Mouse (Mus musculus) spleen, postnatal 14 days (tissue): ENCODE data around the gene Ccdc136.

Experiments used
- DNase-seq, 2 experiments: peaks; one replicate each; pipeline ENCODE4 v3.0.0; 2021 to 2022; ENCODE audit warnings: low spot score in 2 of 2

Ccdc136 gene

DNA sequence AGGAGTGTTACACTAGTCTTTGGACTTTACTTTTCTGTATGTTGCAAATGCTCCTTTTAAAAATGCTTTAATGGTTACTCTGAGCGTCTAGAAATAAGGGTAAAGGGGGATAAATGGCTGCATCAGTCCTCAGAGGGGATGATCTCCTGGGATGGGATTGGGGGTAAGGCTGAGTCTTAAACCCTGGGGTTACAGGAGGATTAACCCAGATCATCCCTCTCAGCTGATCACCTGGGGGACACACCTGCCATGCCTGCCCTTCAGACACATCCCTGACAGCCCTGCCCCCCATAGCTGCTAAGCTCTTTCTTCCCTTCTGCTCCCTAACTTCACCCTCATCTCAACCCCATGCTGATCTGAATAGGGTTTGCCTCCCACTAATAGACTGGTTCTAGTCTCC lies 1.8 kb upstream of the Ccdc136 start:
- no peak for DNase-seq

DNA sequence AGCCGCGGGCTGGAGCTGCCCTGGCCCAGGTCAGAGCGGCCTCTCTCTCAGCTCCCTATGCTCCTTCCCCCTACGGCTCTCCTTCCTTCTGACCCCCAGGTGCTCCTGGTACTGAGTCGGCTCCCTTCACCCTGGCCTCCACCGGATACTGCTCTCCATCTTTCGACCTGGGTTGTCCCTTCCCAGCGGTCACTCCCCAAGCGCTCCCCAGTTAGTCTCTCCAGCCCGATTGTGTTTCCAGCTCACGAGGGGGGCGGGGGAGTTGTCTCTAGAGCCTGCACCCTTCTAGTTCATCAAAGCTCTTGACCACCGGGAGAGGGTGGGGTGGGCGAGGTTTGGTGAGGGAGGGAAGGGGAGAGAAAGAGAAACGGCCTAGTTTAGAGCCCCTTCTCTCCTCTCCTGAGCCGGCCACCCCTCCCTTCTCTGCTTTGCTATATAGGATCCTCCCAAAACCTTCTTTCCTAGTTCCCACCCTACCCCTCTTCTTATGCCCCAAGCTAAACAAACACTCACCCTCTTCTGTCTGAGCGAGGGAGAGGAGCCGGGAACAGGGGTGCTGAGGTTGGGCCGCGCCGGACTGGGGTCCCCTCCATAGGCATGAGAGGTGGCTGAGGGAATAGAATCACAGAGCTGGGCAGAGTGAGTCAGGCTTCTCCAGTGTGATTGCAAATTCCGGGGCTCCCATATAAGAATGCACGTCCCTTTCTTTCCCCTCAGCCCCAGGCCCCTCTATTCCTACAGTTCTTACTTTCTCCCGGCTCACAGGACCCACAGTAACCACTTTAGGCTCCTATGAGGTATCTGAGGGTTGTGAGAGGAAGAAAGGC lies 818 bp downstream of the Ccdc136 start:
- no peak for DNase-seq

DNA sequence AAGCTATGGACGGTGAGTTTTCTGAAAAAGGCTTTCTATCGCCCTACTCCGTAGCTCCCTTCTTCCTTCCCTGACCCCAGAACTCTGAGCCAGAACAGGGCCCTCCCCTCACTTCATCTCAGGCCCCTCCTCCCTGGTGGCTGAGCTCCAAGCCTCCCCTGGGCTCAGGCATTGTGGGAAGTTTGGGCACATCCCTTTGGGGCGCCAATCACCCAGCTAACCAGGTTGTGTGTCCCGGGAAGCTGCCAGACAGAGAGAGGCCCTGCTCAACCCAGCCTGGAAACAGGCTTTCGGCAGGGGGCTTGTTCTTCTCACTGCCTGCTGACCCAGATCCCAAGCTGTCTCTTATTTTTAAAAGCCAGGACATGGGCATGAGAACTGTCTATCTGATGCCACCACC lies 1.5 kb downstream of the Ccdc136 start:
- DNase-seq: no peak

DNA sequence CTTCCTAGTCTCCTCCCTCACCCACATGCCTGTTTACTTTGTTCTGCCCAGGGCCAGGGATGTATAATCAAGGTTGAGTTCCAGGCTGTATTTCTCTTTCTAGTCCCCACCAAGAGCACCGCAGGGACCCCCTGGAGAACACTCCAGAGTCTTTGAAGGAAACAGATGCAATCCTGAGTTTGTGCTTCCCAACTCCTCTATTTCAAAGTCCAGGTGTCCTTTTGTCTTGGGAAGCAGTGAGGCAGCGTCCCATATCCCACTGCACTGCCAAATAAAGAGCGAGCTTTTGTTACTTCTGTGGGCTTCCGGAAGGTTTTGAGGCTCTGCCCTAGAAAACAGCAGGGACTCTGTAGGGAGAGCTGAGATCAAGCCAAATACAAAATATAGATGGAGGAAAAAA lies 3.7 kb downstream of the Ccdc136 start:
- DNase-seq: no peak

DNA sequence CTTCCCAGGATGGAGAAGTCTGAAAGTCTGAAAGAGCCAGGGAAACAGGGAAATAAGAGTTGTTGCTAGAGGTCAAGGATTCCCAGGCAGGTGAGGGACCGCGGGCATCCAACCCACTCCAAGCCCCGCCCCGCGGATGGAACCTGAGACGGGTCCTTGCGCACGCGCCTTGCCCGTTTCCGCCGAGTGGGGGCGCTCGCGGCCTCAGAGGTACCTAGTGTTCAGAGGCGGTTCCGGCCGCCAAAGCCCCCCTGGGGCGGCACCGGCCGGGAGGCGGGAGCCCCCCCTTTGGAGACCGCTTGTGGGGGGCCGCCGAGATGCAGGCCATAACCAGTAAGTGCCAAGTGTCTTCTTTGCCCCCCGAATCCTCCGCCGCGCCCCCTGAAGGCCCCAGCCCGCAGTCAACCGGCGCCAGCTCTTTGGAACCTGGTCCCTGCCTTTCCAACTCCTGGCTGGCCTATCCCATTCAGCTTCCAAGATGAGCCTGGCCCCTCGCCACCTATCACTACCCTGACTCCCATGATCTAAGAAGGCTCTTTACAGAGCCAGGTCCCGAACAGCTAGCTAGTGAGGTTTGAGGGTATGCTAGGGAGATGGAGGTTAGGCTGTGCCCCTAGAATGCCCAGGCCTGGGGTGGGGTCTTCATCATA lies 6.7 kb downstream of the Ccdc136 start:
- DNase-seq: no peak

DNA sequence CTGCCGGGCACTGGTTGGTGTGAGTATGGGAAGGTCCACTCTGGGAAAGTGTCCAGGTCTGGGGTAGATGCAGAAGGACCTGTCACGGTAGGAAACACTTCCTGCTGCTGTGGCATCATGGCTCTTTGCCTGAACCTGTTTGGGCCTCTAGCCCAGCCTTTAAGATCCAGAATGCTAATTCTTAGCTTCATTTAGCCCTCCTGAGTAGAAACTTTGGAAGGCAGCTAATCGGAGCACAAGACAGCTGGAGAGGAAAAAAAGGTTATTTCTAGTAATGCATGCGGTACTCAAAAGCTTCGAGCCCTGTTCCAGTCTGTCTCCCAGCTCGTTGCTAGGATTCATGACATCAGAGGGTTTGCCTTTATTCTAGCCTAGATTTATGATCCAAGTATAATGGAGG lies 10.3 kb downstream of the Ccdc136 start:
- no peak for DNase-seq

DNA sequence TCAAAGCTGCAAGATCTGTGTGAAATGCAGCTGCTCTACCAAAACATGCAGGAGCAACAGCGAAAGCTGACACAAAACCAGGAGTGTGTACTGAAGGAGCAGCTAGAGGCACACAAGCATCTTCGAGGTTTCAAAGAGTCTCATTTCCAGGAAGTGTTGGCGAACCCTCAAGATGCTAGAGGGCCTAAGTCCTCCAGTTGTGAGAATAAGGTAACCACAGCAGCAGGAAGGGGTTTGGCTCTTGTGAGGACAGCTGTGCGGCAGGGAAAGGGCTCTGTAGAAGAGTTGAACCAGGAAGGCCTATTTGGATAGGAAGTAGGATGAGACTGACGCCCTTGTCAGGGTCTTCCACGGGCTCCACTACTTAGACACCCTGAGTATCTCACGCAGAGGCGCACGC lies 19.3 kb downstream of the Ccdc136 start:
- DNase-seq: no peak

DNA sequence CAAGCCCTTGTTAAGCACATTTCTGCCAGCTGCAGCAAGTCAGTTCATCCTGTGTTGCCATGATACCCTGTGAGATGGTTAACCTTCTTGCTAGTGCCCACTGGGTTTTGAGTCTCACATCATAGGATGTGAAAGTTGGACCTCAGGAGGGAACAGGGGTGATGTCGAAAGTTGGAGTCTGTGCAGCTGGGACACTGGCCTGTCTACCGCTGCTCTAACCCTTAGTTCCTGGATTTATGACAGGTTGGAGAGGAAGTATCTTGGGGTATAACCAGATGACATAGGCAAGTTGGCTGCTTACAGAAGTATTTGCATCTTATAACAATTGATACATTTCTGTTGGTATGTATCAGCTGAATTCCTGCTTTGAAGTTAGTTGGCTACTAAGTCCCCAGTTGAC lies 24.5 kb downstream of the Ccdc136 start:
- no peak for DNase-seq

DNA sequence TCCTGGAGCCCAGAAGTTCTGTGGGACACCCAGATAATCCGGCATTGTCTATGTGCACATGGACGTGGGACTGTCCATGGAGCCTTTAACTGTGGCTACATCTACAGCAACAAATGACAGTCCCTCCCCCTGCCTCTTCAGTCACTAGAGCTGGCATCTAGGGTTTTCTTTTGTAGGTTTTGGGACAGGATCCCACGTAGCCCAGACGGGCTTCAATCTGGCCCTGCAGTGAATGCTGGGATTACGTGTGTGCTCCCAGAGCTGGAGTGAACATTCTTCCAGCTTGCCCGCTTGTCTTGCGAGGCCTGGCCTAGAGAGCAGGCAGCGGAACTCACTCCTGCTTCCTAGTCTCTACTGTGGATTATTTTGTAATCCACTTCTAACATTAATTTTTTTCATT lies 29.0 kb downstream of the Ccdc136 start:
- DNase-seq: no peak

DNA sequence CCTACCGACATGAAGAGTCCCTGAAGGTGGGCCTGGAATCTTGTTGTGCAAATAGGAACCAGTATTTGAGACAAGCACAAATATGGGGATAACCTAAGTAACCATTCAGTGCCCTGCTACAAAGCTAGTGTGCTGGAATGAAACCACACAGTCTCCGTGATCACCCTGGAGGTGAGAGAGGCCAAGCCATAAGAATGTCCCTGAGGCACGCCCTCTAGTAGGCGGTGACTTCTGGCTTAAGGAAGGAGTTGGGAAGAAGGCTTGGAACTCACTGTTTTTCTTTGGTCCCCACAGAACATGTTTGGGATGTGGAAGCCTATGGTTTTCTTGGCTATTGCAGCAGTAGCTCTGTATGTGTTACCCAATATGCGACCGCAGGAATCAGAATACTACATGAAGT lies 30.2 kb downstream of the Ccdc136 start:
- DNase-seq: no peak

DNA sequence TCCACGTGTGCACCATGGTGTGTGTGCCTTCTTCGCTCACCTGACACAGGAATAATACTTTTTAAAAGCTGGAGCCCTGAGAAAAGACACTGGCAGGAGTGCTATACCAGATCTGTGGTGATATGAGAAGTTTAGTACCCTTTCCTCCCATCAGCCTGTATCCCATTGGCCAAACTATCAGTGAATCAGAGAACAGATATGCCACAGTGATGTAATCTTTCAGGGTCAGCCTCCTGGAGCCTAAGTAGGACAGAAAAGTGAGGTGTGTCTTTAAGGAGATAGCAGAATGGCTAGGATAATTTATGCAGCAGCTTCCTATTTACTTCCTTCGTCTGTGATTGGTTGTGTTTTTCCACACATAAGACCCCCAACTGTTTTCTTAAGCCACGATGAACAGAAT lies 32.1 kb downstream of the Ccdc136 start:
- DNase-seq: no peak

DNA sequence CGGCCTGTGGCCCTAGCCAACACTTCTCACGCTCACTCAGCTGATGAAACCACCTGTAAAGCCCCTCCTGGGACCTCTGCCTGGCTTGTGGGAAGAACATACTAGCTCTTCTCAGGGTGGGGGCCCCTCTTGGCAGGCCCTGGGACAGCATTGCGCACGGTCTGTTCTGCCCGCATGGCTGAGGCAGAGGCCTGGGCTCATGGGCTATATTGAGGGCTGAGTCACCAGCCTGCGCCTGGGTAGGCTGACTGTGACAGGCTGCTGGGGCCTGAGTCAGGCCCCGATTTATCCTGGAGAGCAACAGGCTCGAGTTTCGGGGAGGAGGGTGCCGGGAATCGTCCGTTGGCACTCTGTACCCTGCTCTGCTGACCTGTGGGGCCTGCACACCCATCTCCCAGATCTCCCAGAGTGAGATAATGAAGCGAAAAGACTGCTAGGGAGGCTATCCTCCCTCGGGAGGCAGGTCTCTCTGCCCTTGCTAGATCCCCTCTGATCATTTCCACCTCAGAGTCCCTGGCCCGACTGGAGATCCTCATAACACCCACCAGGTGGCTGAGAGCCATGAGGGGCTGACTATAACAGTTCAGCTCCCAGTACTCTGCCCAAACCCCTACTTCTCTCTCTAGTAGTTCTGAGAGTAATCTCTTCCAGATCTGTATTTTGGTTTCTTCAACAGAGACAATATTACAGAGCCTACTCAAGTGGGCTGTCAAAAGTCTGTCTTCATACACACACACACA lies 34.7 kb downstream of the Ccdc136 start:
- no peak for DNase-seq

DNA sequence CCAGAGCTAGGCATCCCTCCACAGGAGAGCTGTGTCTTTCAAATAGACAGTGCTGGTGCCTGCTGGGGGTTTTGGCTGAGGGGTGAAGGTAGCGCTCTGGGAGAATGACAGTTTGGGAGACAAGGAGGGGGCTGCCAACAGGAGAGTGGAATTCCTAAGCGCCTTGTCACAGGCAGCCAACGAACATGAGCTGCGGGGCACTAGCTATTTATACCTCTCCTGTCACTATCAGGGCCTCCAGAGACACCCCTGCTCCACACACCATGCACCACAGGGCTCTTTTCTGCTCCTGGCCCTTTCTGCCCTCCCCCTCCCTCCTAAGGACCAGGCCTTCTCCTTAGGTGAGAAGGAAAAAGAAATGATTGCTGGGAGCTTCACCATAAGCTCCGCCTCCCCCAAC lies 35.4 kb downstream of the Ccdc136 start:
- DNase-seq: no peak

DNA sequence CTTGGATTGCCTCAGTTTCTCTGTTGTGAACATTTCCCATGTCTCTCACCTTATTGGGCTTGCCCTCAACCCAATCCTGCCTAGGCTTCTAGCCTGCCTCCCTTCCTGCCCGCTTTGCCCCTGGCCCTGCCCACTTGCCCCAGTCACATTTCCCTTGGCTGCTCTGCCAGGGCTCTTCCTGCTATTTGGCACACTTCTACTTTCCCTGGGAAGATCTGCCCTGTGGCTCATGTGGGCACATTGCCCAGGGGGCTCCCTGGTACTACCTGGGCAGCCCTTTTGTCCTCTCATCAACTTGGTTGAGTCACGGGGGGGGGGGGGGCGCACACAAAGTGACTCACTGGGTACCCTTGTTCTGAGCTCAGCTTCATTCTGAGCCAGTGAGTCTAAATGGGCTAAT lies 36.0 kb downstream of the Ccdc136 start:
- DNase-seq: no peak

DNA sequence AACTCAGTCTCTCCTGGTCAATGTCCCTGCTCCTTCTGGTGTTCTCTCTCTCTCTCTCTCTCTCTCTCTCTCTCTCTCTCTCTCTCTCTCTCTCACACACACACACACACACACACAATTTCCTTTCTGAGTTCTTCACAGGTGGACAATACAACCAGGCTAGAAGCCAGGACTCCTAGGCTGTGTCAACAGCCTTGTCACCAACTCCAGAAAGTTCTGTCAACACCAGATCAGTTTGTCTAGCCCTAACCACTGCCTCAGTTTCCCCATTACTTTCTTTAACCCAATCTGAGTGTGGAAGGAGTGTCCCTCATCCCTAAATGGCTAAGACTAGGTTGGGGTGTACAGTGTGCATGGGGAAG lies 36.5 kb downstream of the Ccdc136 start:
- no peak for DNase-seq

DNA sequence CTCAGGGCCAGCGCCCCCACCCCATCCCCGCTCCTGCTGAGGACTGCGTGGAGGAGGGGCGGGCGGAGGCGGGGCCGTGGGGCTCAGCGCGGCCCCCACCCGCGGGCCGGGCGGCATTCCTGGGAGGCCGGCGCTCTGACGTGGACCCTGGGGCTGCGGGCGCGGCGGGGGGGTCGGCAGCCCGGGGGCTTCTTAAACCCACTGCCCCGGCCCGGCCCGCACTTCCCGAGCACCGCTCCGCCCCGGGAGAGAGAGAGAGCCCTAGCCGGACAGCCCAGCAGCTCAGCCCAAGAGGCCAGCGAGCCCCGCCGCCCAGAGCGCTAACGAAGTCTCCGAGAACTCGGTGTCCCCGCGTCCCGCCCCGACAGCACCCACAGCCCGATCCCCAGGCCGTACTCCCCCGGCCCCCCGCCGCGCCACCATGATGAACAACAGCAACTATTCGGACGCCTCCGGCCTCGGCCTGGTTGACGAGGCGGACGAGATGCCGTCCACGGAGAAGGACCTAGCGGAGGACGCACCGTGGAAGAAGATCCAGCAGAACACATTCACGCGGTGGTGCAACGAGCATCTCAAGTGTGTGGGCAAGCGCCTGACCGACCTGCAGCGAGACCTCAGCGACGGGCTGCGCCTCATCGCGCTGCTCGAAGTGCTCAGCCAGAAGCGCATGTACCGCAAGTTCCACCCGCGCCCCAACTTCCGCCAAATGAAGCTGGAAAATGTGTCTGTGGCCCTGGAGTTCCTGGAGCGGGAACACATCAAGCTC lies 37.1 kb downstream of the Ccdc136 start, which contains the start of gene Flnc:
Flnc (plus strand) TSS at position 219 of the 766 bp plus-strand sequence.
- no peak for DNase-seq

DNA sequence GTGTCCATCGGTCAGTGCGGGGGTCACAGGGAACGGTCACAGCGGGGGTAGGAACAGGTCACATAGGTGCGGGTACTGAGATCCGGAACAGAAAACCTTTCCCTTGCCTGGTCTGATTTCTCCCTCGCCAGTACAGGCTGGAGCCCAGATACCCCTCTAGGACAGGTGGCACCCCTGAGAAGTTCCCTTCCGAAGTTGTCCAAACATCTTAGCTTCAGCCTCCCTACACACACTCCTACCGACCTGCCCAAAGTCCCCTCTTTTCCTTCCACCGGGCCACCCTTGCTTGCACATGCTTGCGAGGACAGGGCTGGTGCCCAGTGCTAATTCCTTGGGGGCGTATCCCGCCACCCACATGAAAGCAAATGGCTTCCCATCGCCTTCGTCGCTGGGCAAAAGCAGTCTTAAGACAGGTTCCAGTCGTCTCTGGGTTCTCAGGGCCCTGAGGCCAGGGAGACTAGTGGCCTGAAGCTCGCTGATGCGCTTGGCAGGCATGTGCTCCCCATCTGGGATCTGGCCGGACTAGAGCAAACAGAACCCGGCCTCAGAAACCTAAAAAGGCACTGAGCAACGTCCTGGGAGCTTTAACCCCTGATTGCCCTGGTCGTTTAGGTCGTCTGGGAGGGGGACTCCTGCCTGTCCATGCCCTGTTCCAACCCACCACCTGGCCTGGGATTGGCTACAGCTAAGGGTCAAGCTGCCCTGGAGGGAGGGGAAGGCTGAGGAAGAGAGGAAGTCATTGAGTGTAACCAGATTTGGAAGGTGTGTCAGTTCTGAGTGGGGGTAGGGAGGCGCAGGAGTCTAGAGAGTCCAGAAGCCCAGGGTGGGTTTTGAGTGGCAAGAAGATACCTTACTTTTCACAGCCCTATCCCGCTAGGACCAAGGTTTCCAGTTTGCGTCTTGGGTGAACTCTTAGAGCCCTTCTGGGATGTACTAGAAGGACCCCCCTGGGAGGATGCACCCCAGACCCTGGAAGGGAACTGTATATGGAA lies 38.0 kb downstream of the Ccdc136 start:
- DNase-seq: no peak

DNA sequence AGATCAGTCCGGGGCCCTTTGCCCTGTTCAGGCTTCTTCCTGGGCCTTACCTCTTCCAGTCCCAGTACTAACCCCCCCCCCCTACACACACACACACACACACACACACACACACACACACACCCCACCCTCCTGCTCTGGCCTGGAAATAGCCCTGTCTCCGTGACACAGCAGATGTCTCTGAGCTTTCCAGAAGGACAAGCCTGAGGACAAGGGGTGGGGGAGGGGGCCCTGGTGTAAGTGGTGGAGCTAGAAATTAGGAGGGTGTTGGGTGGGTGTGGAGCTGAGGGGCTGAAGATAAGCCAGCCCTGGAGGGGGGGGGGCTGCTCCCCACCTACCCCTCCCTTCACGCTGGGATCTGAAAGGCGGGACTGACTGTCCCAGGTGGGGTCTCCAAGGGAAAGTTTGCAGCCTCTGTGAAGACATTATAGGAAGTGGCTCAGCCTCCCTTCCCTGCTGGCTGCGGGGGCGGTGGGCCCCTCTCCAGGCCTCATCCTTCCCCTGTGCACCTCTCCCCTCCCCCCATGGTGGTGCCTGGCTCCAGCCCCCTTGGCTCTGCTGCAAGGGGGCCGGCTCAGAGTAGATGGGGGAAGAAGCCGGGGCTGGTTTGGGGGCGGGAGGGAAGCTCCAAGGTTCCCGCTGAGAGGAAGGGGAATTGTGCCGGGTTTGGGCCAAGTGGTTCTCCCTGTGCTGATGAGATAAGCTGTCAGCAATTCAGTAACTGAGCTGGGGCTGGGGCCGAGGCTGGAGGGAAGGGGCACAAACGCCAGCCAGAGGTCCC lies 39.0 kb downstream of the Ccdc136 start:
- no peak for DNase-seq

DNA sequence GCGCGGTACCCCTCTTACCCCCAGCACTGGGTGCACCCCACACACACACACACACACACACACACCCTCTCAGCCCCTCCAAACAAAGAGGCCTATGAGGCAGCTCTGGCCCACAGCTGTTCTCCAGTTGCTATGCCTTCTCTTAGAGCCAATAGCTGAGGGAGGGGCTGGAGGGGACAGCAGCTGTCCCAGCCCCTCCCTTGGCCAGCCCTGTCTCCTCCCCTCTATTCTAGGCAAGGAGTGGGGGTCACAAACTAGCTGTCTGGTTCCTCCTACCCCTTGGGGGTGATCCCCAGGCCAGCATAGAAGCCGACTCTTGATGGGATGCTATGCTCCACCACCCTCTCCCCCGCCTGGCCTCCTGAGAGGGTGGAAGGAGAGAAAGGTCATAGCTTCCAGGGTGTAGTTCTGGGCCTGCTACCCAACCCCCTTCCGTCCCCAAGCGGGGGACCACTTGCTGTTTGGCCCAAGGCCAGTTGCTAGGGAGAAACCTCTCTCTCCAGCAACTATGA lies 39.9 kb downstream of the Ccdc136 start:
- no peak for DNase-seq

DNA sequence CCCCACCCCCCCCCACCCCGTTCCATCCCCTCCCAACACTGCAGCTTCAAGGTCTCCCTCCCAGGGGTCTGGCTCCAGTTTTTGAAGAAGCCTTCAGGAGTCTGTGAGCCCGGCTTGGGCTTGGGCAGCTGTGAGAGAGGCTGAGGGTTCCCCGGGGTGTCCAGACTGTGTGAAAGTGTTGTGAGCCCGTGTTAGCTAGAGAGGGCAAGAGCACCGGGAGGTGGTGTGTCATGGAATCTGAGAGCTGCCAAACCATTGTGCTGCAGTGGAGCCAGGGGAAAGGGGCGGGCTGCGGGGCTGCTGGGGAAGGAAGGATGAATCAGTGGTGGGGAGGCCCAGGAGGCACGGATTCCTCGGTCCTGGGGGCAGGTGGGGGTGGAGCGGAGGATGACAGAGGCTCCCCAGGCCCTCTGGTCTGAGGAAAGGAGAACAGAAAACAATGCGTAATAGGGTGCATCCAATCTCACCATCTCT lies 40.4 kb downstream of the Ccdc136 start:
- no peak for DNase-seq
